Mouse (Mus musculus): ENCODE data around the gene Rgs21. TPM values are rescaled to one million over a fixed set of nuclear protein-coding genes. Genes with fewer than 3 reads are reported as not detected.

The Rgs21 gene
- total RNA-seq (2018; cell fraction: chromatin; rRNA removed), result not detected
- not detected for total RNA-seq (2018; cell fraction: cytosol; rRNA removed)
- not detected for total RNA-seq (2018; cell fraction: nucleus; rRNA removed)
- polyA plus RNA-seq (2018), result not detected in 3 replicates

GRCm38 (mm10) chr1:144567567-144567966 is at the start of gene Rgs21:
Gene Rgs21, minus strand, starts transcription at chr1:144567667.
- no peak within 1 kb of the TSS for H3K4me3 ChIP-seq (ENCODE audit: inconsistent target)
- WGBS (ENCODE audit: missing documents), result 76% methylated on average over 3 of the region's 3 CpGs
- H3K36me3 ChIP-seq (ENCODE audit: inconsistent target), result no peaks in the 10 kb centered on the region
- H3K79me2 ChIP-seq (ENCODE audit: inconsistent target), result no peaks in the 10 kb centered on the region
- no peak within 1 kb of the TSS for H3K27ac ChIP-seq

DNA sequence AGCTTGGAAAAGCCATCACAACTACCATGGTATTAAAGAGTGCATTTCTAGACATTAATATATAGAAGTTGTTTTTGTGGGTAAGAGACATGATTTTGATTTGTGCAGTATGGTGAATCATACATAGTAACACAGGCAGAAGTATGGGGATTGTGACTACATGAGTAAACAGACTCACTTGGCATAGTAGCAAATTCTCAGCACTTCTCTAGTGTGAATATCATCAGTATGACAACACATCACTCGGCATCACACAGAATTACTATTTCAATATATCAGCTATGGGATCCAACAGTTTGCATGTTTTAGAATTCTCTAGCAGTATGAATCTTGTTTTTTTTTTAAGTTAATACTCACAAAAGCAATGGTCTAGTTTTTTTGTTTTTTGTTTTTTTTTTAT is 36.6 kb upstream of the Rgs21 start:
- Histone ChIP-seq H3K4me3 (ENCODE audit: inconsistent target) (no peak overlapping the region), H3K36me3 (ENCODE audit: inconsistent target) (no peaks in the 10 kb centered on the region), H3K27ac (no peak overlapping the region), H3K79me2 (ENCODE audit: inconsistent target) (no peaks in the 10 kb centered on the region)
- WGBS (ENCODE audit: missing documents), result 100% methylated on average over 1 of the region's 1 CpGs

- no peak overlapping the region for H3K4me3 ChIP-seq (ENCODE audit: inconsistent target)
- H3K27ac ChIP-seq, result no peak overlapping the region
- no peaks in the 10 kb centered on the region for H3K79me2 ChIP-seq (ENCODE audit: inconsistent target)
- H3K36me3 ChIP-seq (ENCODE audit: inconsistent target), result no peaks in the 10 kb centered on the region
- 60% methylated on average over 2 of the region's 2 CpGs for WGBS (ENCODE audit: missing documents)
Observed at GRCm38 (mm10) chr1:144602987-144603386, 35.5 kb upstream of the Rgs21 start.

GRCm38 (mm10) chr1:144579321-144579720 is 11.9 kb upstream of the Rgs21 start:
- WGBS (ENCODE audit: missing documents), result 100% methylated on average over 1 of the region's 1 CpGs
- H3K27ac ChIP-seq, result no peak overlapping the region
- H3K4me3 ChIP-seq (ENCODE audit: inconsistent target), result no peak overlapping the region
- H3K36me3 ChIP-seq (ENCODE audit: inconsistent target), result no peaks in the 10 kb centered on the region
- H3K79me2 ChIP-seq (ENCODE audit: inconsistent target), result no peaks in the 10 kb centered on the region

DNA sequence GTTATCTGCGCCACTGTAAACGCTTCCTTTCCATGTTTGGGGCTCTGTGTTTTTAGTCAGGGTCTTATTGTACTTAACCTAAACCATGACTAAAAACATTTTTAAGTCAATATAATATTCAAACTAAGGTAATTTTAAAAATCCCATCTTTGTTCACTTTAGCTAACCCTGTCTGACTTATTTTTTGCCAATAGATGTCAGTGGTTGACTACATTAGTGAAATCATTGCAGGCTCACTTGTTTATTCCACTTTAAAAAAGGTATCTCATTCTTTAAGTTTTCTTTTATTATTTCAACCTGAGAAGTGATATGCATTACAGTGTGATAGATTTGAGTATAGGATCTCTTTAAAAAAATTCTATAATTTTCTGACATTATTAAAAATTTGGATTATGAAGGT is 5.5 kb upstream of the Rgs21 start:
- WGBS (ENCODE audit: missing documents), result 97% methylated on average over 2 of the region's 2 CpGs

GRCm38 (mm10) chr1:144569905-144570304 is 2.4 kb upstream of the Rgs21 start:
- Histone ChIP-seq H3K4me3 (ENCODE audit: inconsistent target) (no peak overlapping the region), H3K27ac (no peak overlapping the region), H3K36me3 (ENCODE audit: inconsistent target) (no peaks in the 10 kb centered on the region), H3K79me2 (ENCODE audit: inconsistent target) (no peaks in the 10 kb centered on the region)
- 87% methylated on average over 1 of the region's 3 CpGs for WGBS (ENCODE audit: missing documents)

More for the DNA sequence above, 5.5 kb upstream of the Rgs21 start:
- Histone ChIP-seq H3K79me2 (ENCODE audit: inconsistent target) (no peaks in the 10 kb centered on the region), H3K36me3 (ENCODE audit: inconsistent target) (no peaks in the 10 kb centered on the region), H3K4me3 (ENCODE audit: inconsistent target) (no peak overlapping the region), H3K27ac (no peak overlapping the region)

DNA sequence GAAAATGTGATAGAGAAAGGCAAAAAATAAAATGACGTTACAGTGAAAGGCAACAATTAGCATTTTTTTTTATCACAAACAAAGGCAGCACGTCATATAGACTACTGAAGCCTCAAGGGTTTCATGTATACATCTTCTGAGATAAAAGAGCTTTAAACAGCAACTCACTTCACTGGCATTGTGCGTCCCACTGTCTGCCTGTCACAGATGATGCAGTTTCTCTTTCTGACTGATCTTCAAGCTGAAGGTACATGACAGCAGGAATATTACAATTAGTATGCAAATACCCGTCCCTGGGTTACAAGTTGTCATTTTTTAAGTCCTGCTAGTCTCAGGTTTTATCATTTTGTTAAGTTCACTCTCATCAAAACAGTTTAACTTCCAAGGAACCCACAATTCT is 22.3 kb downstream of the Rgs21 start:
- Histone ChIP-seq H3K36me3 (ENCODE audit: inconsistent target) (no peaks in the 10 kb centered on the region), H3K27ac (no peak overlapping the region), H3K79me2 (ENCODE audit: inconsistent target) (no peaks in the 10 kb centered on the region), H3K4me3 (ENCODE audit: inconsistent target) (no peak overlapping the region)
- WGBS (ENCODE audit: missing documents), result 98% methylated on average over 4 of the region's 4 CpGs

GRCm38 (mm10) chr1:144544497-144544961 is 22.9 kb downstream of the Rgs21 start:
- H3K27ac ChIP-seq, result no peak overlapping the region
- WGBS (ENCODE audit: missing documents), result 93% methylated on average over 6 of the region's 6 CpGs
- H3K36me3 ChIP-seq (ENCODE audit: inconsistent target), result no peaks in the 10 kb centered on the region
- no peak overlapping the region for H3K4me3 ChIP-seq (ENCODE audit: inconsistent target)
- no peaks in the 10 kb centered on the region for H3K79me2 ChIP-seq (ENCODE audit: inconsistent target)

DNA sequence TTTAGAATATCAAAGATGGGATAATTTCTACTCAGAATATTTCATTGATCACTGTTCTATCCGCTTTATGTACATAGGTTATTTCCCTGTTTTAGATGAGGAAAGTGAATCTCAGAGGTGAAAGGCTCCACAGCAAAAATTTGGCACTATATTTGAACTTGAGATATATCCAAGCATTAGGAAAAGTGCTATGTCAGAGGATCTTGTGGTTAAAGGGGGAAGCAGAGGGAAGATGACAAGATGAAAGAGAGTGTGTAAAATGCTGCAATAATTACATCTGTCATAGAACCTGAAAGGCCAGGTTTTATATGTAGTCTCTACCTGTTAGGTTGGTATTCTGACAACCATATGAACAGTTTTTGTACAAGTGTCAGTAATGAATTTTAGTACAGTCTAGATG is 35.7 kb downstream of the Rgs21 start:
- Histone ChIP-seq H3K36me3 (ENCODE audit: inconsistent target) (no peaks in the 10 kb centered on the region), H3K27ac (no peak overlapping the region), H3K79me2 (ENCODE audit: inconsistent target) (no peaks in the 10 kb centered on the region), H3K4me3 (ENCODE audit: inconsistent target) (no peak overlapping the region)
- WGBS (ENCODE audit: missing documents), result 73% methylated on average over 1 of the region's 1 CpGs

DNA sequence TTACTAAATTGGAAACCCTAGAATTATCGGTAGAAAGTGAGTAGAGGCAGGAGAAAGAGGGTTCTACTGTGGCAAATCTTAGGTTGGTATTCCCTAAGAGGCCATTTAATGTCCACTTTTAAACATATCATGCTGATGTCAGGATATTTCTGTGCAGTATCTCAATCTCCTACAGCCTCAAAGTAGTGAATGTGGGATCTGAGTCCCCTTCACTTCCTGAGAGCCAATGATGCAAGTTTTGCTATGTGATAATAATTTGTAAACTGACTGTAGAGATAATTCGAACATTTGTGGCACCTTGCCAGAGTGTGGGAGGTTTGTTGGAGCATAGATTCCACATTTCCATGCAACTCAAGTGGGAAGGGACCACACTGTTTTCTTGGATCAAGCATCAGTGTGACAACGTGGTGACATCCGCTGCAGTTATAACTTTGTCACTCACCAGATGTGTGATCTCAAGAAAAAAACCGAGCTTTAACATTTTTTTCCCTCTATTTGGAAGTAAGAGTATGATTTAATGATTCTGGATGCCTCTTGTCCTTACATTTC is 49.5 kb downstream of the Rgs21 start:
- 90% methylated on average over 5 of the region's 5 CpGs for WGBS (ENCODE audit: missing documents)
- Histone ChIP-seq H3K36me3 (ENCODE audit: inconsistent target) (no peaks in the 10 kb centered on the region), H3K27ac (no peak overlapping the region), H3K4me3 (ENCODE audit: inconsistent target) (no peak overlapping the region), H3K79me2 (ENCODE audit: inconsistent target) (no peaks in the 10 kb centered on the region)

GRCm38 (mm10) chr1:144502241-144502640 is 65.2 kb downstream of the Rgs21 start:
- H3K27ac ChIP-seq, result no peak overlapping the region
- H3K36me3 ChIP-seq (ENCODE audit: inconsistent target), result no peaks in the 10 kb centered on the region
- 47% methylated on average over 1 of the region's 1 CpGs for WGBS (ENCODE audit: missing documents)

GRCm38 (mm10) chr1:144500423-144500822 is 67.0 kb downstream of the Rgs21 start:
- no peaks in the 10 kb centered on the region for H3K79me2 ChIP-seq (ENCODE audit: inconsistent target)
- no peaks in the 10 kb centered on the region for H3K36me3 ChIP-seq (ENCODE audit: inconsistent target)
- WGBS (ENCODE audit: missing documents), result 17% methylated on average over 4 of the region's 4 CpGs

More at GRCm38 (mm10) chr1:144502241-144502640, 65.2 kb downstream of the Rgs21 start:
- Histone ChIP-seq H3K79me2 (ENCODE audit: inconsistent target) (no peaks in the 10 kb centered on the region), H3K4me3 (ENCODE audit: inconsistent target) (no peak overlapping the region)

GRCm38 (mm10) chr1:144499719-144500118 is 67.7 kb downstream of the Rgs21 start:
- Histone ChIP-seq H3K27ac (no peak overlapping the region), H3K4me3 (ENCODE audit: inconsistent target) (no peak overlapping the region), H3K36me3 (ENCODE audit: inconsistent target) (no peaks in the 10 kb centered on the region), H3K79me2 (ENCODE audit: inconsistent target) (no peaks in the 10 kb centered on the region)
- 0% methylated on average over 1 of the region's 1 CpGs for WGBS (ENCODE audit: missing documents)

More at GRCm38 (mm10) chr1:144500423-144500822, 67.0 kb downstream of the Rgs21 start:
- Histone ChIP-seq H3K27ac (no peak overlapping the region), H3K4me3 (ENCODE audit: inconsistent target) (no peak overlapping the region)

DNA sequence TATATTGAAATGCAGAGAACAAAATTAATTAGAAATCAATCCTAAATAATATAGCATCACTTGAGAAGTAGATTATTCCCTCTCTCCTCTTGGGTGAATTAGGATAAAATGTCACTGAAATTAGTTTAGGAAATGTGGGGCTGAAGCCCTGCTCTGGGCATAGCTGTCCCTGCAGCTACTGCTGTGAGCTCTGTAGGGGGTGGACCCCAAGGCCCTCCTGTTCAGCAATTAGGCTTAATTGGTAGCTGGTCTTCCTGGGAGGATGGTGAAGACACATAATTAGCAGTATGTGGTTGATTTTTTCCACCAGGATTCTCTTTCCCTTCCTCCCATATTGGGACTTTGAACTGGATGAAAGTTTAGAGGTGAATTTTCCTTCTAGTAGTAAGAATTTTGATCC is 68.7 kb downstream of the Rgs21 start:
- Histone ChIP-seq H3K4me3 (ENCODE audit: inconsistent target) (no peak overlapping the region), H3K79me2 (ENCODE audit: inconsistent target) (no peaks in the 10 kb centered on the region), H3K27ac (no peak overlapping the region), H3K36me3 (ENCODE audit: inconsistent target) (no peaks in the 10 kb centered on the region)

DNA sequence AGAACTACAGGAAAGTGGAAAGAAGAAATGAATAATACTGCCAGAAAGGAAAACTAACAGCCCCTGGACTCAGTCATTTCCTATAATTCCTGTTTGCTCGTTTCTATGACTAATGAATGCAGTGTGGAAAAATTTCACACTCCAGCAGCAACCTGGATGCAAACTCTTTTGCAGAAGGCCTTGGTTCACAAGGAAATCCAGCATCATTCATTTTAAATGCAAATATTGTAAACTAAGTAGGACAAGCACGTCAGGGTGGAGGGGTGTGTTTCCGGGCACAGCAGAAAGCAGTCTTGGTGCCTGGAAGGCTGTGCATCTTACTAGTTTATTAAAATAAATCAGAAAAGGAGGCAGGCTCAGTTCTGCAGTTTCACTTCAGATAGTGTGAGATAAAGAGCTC is 69.4 kb downstream of the Rgs21 start:
- WGBS (ENCODE audit: missing documents), result 53% methylated on average over 3 of the region's 3 CpGs
- Histone ChIP-seq H3K79me2 (ENCODE audit: inconsistent target) (no peaks in the 10 kb centered on the region), H3K4me3 (ENCODE audit: inconsistent target) (no peak overlapping the region), H3K27ac (no peak overlapping the region), H3K36me3 (ENCODE audit: inconsistent target) (no peaks in the 10 kb centered on the region)

DNA sequence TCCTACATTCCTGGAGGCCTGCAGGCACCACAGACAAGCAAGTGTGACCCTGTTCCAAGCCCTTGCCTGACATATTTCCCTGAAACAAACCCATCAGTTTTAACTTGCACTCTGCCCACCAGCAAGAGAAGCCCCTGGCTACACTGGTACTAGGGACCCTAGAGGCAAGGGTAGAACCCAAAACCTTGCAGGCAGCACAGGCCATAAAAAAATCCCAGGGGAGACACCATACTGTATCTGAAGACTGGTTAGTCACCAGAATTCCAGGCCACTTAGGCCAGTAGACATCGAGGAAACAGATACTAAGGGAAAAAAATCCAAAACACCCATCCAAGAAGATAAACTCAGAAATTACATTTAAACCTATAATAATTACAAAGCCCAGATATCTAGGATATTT is 74.1 kb downstream of the Rgs21 start:
- 69% methylated on average over 1 of the region's 1 CpGs for WGBS (ENCODE audit: missing documents)
- Histone ChIP-seq H3K79me2 (ENCODE audit: inconsistent target) (no peaks in the 10 kb centered on the region), H3K27ac (no peak overlapping the region), H3K36me3 (ENCODE audit: inconsistent target) (no peaks in the 10 kb centered on the region), H3K4me3 (ENCODE audit: inconsistent target) (no peak overlapping the region)

Measured in macrophage (primary cell).